Mouse (Mus musculus) lung, embryonic 14.5 days (tissue): ENCODE measurements at regions not wholly inside any gene's neighbourhood (a gene's known extent, or its start where the extent isn't known, plus 50 kb on each side); places are given as distances from the start of the nearest gene placed in this dataset.

ENCODE experiments used
- ATAC-seq: fragments of 200-750 bp; cut with Nextera tagmentation; 2 replicates; pipeline ENCODE4 v1.8.0; 2017; ENCODE audit warnings: mild to moderate bottlenecking, moderate TSS enrichment, moderate library complexity; ENCODE audit not compliant: insufficient read depth
- DNase-seq: peaks from one replicate; pipeline ENCODE4 v3.0.0-alpha.2; 2015
- H3K27ac ChIP-seq: fragments of 300-500 bp; sonication (generic); 2 replicates; pipeline ENCODE4 v1.5.1; 2014; ENCODE audit warnings: low read depth, mild to moderate bottlenecking, moderate library complexity
- H3K27me3 ChIP-seq: fragments of 300-500 bp; sonication (generic); 2 replicates; pipeline ENCODE4 v1.6.1; 2014; ENCODE audit warnings: low read length, control low read depth; ENCODE audit not compliant: insufficient read depth
- H3K36me3 ChIP-seq: fragments of 300-500 bp; sonication (generic); 2 replicates; pipeline ENCODE4 v1.6.1; 2014; ENCODE audit warnings: control low read depth; ENCODE audit not compliant: insufficient read depth
- H3K4me1 ChIP-seq: fragments of 300-500 bp; sonication (generic); 2 replicates; pipeline ENCODE4 v1.6.1; 2014; ENCODE audit warnings: antibody characterized with exemption, control low read depth; ENCODE audit not compliant: insufficient read depth
- H3K4me2 ChIP-seq: fragments of 300-500 bp; sonication (generic); 2 replicates; pipeline ENCODE4 v1.6.1; 2014; ENCODE audit warnings: mild to moderate bottlenecking
- H3K4me3 ChIP-seq: fragments of 300-500 bp; sonication (generic); 2 replicates; pipeline ENCODE4 v1.5.1; 2014; ENCODE audit warnings: low read depth, low read length
- H3K9ac ChIP-seq: fragments of 300-500 bp; sonication (generic); 2 replicates; pipeline ENCODE4 v1.6.1; 2014
- H3K9me3 ChIP-seq: fragments of 300-500 bp; sonication (generic); 2 replicates; pipeline ENCODE4 v1.6.1; 2016; ENCODE audit warnings: low read depth, low read length, control low read depth
- CTCF ChIP-seq: IDR thresholded peaks from 2 replicates; pipeline ENCODE4 v1.5.1; 2016; ENCODE audit warnings: antibody characterized with exemption, low read depth
- WGBS: fragments of 180-500 bp; shearing (Covaris S2); extraction: QIAGEN DNeasy Blood & Tissue Kit; methylation state at CpG from one replicate; pipeline ENCODE4 v1.1.7; 2014; 5-methylcytosine and 5-hydroxymethylcytosine counted together

GRCm38 (mm10) chr11:117571858-117572257 is 82.2 kb upstream of the Tnrc6c start:
- TF ChIP-seq CTCF, result no peak
- no peak overlapping the region for H3K4me2 ChIP-seq
- H3K4me3 ChIP-seq, result no peak overlapping the region
- no peaks in the 10 kb centered on the region for H3K27me3 ChIP-seq
- no peaks in the 10 kb centered on the region for H3K9me3 ChIP-seq
- no peaks in the 10 kb centered on the region for H3K36me3 ChIP-seq
- DNase-seq (no peak), ATAC-seq (no peak)
- no peaks in the 10 kb centered on the region for H3K4me1 ChIP-seq
- no peak overlapping the region for H3K9ac ChIP-seq
- H3K27ac ChIP-seq, result no peak overlapping the region
- WGBS, result 83% methylated on average over 3 of the region's 3 CpGs

GRCm38 (mm10) chr11:117574721-117575120 is 79.4 kb upstream of the Tnrc6c start:
- H3K27ac ChIP-seq, result no peak overlapping the region

DNA sequence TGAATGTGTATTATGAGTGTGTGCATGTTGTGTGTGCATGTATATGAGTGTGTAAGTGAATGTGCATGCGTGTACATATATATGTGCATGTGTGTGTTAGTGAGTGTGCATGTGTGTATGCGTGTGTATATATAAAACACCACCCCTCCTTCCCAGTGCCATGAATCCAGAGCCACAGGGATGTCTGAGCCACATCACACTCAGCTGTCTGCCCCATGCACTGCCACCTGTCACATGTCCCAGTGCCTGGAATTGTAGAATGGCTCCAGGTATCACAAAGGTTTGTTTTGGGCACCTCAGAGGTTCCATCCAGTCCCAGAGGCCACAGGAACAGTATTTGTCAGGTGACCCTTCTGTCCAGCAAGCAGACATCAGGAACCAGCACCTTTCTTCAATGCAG is 75.0 kb upstream of the Tnrc6c start:
- Histone ChIP-seq H3K4me2 (no peak overlapping the region), H3K27me3 (no peaks in the 10 kb centered on the region), H3K9me3 (no peaks in the 10 kb centered on the region), H3K9ac (no peak overlapping the region), H3K4me3 (no peak overlapping the region), H3K27ac (no peak overlapping the region), H3K4me1 (no peaks in the 10 kb centered on the region), H3K36me3 (no peaks in the 10 kb centered on the region)
- DNase-seq (no peak), ATAC-seq (no peak)
- WGBS, result 93% methylated on average over 2 of the region's 2 CpGs
- TF ChIP-seq CTCF, result no peak

More at GRCm38 (mm10) chr11:117574721-117575120, 79.4 kb upstream of the Tnrc6c start:
- no peaks in the 10 kb centered on the region for H3K36me3 ChIP-seq
- DNase-seq (peak; percentile 64), ATAC-seq (peak; percentile 44; the same call in 1 of the 2 replicates)
- no peak overlapping the region for H3K4me2 ChIP-seq
- no peak overlapping the region for H3K9ac ChIP-seq
- H3K9me3 ChIP-seq, result no peaks in the 10 kb centered on the region
- no peak for TF ChIP-seq CTCF
- H3K27me3 ChIP-seq, result no peaks in the 10 kb centered on the region
- H3K4me3 ChIP-seq, result no peak overlapping the region
- WGBS, result 50% methylated on average over 3 of the region's 3 CpGs
- H3K4me1 ChIP-seq, result no peaks in the 10 kb centered on the region

DNA sequence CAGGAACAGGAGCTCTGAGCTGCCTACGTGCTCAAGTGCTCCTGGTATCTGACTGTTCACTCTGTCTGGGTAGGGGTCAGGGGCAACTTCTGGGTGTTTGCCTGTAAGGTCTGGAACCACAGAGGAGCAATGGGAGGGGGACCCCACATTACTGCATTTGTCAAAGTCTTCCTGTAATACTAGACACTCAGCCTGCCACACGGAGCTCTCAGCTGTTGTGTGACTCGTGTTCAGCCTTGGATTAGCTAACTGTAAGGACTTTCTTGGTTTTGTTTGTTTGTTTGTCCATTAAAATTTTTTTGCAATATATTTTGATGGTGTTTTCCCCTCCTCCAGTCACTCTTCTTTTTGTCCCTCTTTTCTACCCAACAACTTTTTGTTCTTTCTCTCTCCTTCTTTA is 74.4 kb upstream of the Tnrc6c start:
- Histone ChIP-seq H3K27me3 (no peaks in the 10 kb centered on the region), H3K9ac (no peak overlapping the region), H3K4me1 (no peaks in the 10 kb centered on the region), H3K4me2 (no peak overlapping the region), H3K9me3 (no peaks in the 10 kb centered on the region), H3K4me3 (no peak overlapping the region), H3K36me3 (no peaks in the 10 kb centered on the region), H3K27ac (no peak overlapping the region)
- ATAC-seq (no peak), DNase-seq (no peak)
- TF ChIP-seq CTCF, result no peak
- 25% methylated on average over 3 of the region's 3 CpGs for WGBS

DNA sequence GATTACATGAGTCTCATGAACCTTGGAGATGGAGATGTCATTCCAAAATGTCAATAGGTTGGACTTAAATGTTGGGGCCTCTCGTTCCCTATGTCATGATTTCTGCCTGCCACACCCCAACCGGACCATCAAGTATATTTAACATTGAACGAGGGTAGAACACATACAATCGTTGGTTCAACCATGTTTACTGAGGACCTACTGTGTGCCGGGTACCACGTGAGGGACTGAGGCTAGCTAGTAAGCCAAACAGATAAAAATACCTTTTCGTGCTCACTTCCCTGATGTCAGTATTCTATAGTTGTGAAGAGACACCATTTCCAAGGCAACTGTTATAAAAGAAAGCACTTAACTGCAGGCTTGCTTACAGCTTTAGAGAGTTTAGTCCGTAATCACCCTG is 70.6 kb upstream of the Tnrc6c start:
- Histone ChIP-seq H3K27ac (no peak overlapping the region), H3K9ac (no peak overlapping the region), H3K36me3 (no peaks in the 10 kb centered on the region), H3K4me2 (no peak overlapping the region), H3K4me1 (no peaks in the 10 kb centered on the region), H3K9me3 (no peaks in the 10 kb centered on the region), H3K27me3 (no peaks in the 10 kb centered on the region), H3K4me3 (no peak overlapping the region)
- 91% methylated on average over 8 of the region's 8 CpGs for WGBS
- TF ChIP-seq CTCF, result no peak
- DNase-seq (no peak), ATAC-seq (no peak)

GRCm38 (mm10) chr11:117585556-117585955 is 68.5 kb upstream of the Tnrc6c start:
- no peak overlapping the region for H3K4me3 ChIP-seq
- no peak for DNase-seq
- no peak for TF ChIP-seq CTCF

GRCm38 (mm10) chr11:117586063-117586462 is 68.0 kb upstream of the Tnrc6c start:
- H3K4me2 ChIP-seq, result no peak overlapping the region
- H3K9ac ChIP-seq, result no peak overlapping the region
- no peak for DNase-seq
- no peaks in the 10 kb centered on the region for H3K9me3 ChIP-seq
- 24% methylated on average over 4 of the region's 4 CpGs for WGBS
- TF ChIP-seq CTCF, result no peak
- no peak overlapping the region for H3K4me3 ChIP-seq
- no peak overlapping the region for H3K27ac ChIP-seq
- no peak for ATAC-seq
- no peaks in the 10 kb centered on the region for H3K27me3 ChIP-seq
- H3K36me3 ChIP-seq, result no peaks in the 10 kb centered on the region
- H3K4me1 ChIP-seq, result no peaks in the 10 kb centered on the region

More at GRCm38 (mm10) chr11:117585556-117585955, 68.5 kb upstream of the Tnrc6c start:
- no peaks in the 10 kb centered on the region for H3K27me3 ChIP-seq
- no peak overlapping the region for H3K9ac ChIP-seq
- no peak overlapping the region for H3K27ac ChIP-seq
- WGBS, result 83% methylated on average over 5 of the region's 5 CpGs
- H3K9me3 ChIP-seq, result no peaks in the 10 kb centered on the region
- no peaks in the 10 kb centered on the region for H3K4me1 ChIP-seq
- no peak overlapping the region for H3K4me2 ChIP-seq
- H3K36me3 ChIP-seq, result no peaks in the 10 kb centered on the region
- ATAC-seq, result no peak
